Mouse (Mus musculus) heart, postnatal 0 days (tissue): ENCODE data around the gene Tprkb. TPM values are rescaled to one million over a fixed set of nuclear protein-coding genes. Genes with fewer than 3 reads are reported as not detected.
"Not testable (repeated sequence)": the region's sequence is repeated elsewhere in the genome, so short reads cannot be mapped to it uniquely, and the experiment has no call there.

Source experiments
- ATAC-seq: fragments of 200-750 bp; cut with Nextera tagmentation; 2 replicates; pipeline ENCODE4 v1.8.0; 2017; ENCODE audit warnings: low read depth, moderate number of reproducible peaks, moderate library complexity; ENCODE audit not compliant: insufficient read depth
- DNase-seq: peaks from one replicate; pipeline ENCODE4 v3.0.0-alpha.2; 2016; ENCODE audit warnings: low spot score
- H3K27ac ChIP-seq: fragments of 300-500 bp; sonication (generic); 2 replicates; pipeline ENCODE4 v1.5.1; 2014; ENCODE audit warnings: low read depth, mild to moderate bottlenecking
- H3K27me3 ChIP-seq: fragments of 300-500 bp; sonication (generic); 2 replicates; pipeline ENCODE4 v1.6.1; 2014; ENCODE audit warnings: low read length, mixed read lengths; ENCODE audit not compliant: control insufficient read depth, insufficient read depth
- H3K36me3 ChIP-seq: fragments of 300-500 bp; sonication (generic); replicated peaks from 2 replicates; pipeline ENCODE4 v1.6.1; 2014; ENCODE audit warnings: low read length, mixed read lengths; ENCODE audit not compliant: control insufficient read depth, insufficient read depth
- H3K4me1 ChIP-seq: fragments of 300-500 bp; sonication (generic); 2 replicates; pipeline ENCODE4 v1.6.1; 2014; ENCODE audit warnings: antibody characterized with exemption; ENCODE audit not compliant: control insufficient read depth, insufficient read depth
- H3K4me2 ChIP-seq: fragments of 300-500 bp; sonication (generic); 2 replicates; pipeline ENCODE4 v1.6.1; 2014; ENCODE audit warnings: low read depth, mild to moderate bottlenecking, low read length, moderate library complexity
- H3K4me3 ChIP-seq: fragments of 300-500 bp; sonication (generic); 2 replicates; pipeline ENCODE4 v1.5.1; 2014; ENCODE audit warnings: low read depth, low read length
- H3K9ac ChIP-seq: fragments of 300-500 bp; sonication (generic); replicated peaks from 2 replicates; pipeline ENCODE4 v1.6.1; 2014; ENCODE audit warnings: low read depth, low read length, mixed read lengths
- H3K9me3 ChIP-seq: fragments of 300-500 bp; sonication (generic); replicated peaks from 2 replicates; pipeline ENCODE4 v1.6.1; 2016; ENCODE audit warnings: low read length; ENCODE audit not compliant: control insufficient read depth
- CTCF ChIP-seq: IDR thresholded peaks from 2 replicates; pipeline ENCODE4 v1.5.1; 2016; ENCODE audit warnings: antibody characterized with exemption, control low read depth, low read depth
- EP300 ChIP-seq: IDR thresholded peaks from 2 replicates; pipeline ENCODE4 v1.6.1; 2016; ENCODE audit warnings: antibody characterized with exemption, low read depth
- WGBS: fragments of 180-500 bp; shearing (Covaris S2); extraction: QIAGEN DNeasy Blood & Tissue Kit; methylation state at CpG from one replicate; pipeline ENCODE4 v1.1.7; 2014; 5-methylcytosine and 5-hydroxymethylcytosine counted together
- polyA plus RNA-seq: library from polyadenylated mRNA; unstranded; fragments of >200 nt; fragmentation: Nextera tagmentation; extraction: Ambion mirVana; gene quantifications from 2 replicates; pipeline ENCODE4 v1.2.1, GENCODE M21; 2015
- total RNA-seq: library from RNA; depleted of rRNA; stranded (reverse); fragments of >200 nt; gene quantifications from 2 replicates; pipeline ENCODE4 v1.2.3, GENCODE M21; 2014; ENCODE audit warnings: low replicate concordance; rRNA removed

Gene Tprkb
- total and polyA plus RNA-seq, 2 experiments from 2014 or later: 8.5 to 19.2 TPM

DNA sequence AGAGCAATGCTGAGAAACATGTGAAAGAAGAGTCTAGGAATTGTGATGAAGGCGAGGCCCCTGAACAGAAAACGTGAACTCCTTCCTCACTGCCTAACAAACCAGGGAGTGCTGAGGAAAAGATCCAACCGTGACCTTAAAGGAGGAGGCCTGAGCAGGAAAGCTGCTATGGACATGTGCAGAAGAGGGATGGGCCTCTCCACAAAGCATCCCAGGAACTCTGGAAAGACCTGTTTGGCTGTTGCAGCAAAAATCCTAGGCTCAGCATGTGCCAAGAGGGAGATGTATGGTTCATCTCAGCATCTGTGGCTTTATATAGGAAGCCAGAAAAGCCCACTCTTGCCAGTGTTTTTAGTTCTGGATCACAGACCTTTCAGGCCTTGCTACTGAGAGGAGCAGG is 61.0 kb downstream of the Tprkb start:
- DNase-seq (no peak), ATAC-seq (no peak)
- Histone ChIP-seq H3K9ac (no peak overlapping the region), H3K4me2 (no peak overlapping the region), H3K4me1 (peaks cover 9% of the 10 kb centered on the region), H3K36me3 (no peaks in the 10 kb centered on the region), H3K27me3 (no peaks in the 10 kb centered on the region), H3K4me3 (no peak overlapping the region), H3K9me3 (no peaks in the 10 kb centered on the region), H3K27ac (no peak overlapping the region)
- TF ChIP-seq EP300: no peak
- TF ChIP-seq CTCF: no peak
- 24% methylated on average over 3 of the region's 3 CpGs for WGBS

DNA sequence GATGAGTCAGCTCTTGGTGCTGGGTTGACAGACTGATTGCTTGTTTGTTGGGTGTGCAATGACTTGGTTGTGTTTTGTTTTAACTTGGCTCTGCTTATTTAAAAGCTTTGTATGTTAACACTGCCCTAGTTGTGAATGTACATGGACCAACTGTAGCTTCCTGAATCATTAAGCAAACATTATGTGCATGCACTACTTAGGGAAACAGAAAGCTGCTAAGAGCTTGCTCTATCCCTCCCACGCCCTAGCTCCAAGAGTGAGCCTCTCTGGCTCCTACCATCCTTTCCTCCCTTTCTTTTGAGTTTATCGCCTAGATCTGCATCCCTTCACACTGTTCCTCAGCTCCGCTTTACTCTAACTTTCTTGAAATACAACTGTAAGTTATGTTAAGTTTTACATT is 61.7 kb downstream of the Tprkb start:
- H3K4me1 ChIP-seq: peaks cover 9% of the 10 kb centered on the region
- no peak for DNase-seq
- H3K36me3 ChIP-seq: no peaks in the 10 kb centered on the region
- ATAC-seq: no peak
- WGBS: 67% methylated on average over 3 of the region's 3 CpGs
- no peak overlapping the region for H3K27ac ChIP-seq
- H3K4me2 ChIP-seq: no peak overlapping the region
- H3K27me3 ChIP-seq: no peaks in the 10 kb centered on the region
- TF ChIP-seq EP300 (no peak), CTCF (no peak)
- no peak overlapping the region for H3K9ac ChIP-seq
- H3K4me3 ChIP-seq: no peak overlapping the region
- H3K9me3 ChIP-seq: no peaks in the 10 kb centered on the region

DNA sequence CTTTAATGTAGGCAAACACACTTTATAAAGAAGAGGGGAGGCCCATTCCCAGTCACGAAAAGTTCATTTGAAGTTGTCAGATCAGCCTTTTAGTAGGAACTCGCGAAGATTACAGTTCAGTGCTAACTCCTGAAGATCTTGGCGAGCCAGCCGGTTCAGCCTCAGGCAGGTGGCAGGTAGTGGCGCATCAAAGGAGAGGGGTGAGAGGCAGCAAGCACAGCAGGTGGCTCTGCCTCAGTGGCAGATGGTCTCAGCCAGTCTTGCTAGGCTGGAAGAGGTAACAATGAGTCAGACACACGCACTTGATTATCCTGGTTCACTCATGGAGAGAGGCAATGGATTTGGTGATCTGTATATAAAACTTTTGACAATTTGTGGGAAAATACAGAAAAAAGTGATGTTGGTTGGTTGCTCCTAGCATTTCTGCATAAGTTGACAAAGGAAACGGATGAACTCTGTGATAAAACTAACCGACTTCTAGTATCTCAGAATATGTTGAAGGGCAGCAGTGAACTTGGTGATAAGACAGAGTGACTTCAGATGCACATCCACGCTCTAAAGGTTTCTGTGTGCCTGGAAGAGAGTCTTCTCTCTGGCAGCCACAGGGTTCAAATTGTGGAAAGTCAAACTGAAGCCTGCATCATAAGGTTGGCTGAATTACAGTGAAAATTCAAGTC is 63.4 kb downstream of the Tprkb start:
- H3K36me3 ChIP-seq: no peaks in the 10 kb centered on the region
- no peak overlapping the region for H3K27ac ChIP-seq
- no peak for ATAC-seq
- peaks cover 9% of the 10 kb centered on the region for H3K4me1 ChIP-seq
- TF ChIP-seq EP300 (no peak), CTCF (no peak)
- H3K9me3 ChIP-seq: 0 out of 2 replicates have a peak, but pooled peaks cover 4% of the 10 kb centered on the region
- WGBS: 58% methylated on average over 10 of the region's 10 CpGs
- no peak overlapping the region for H3K4me2 ChIP-seq
- no peak for DNase-seq
- H3K9ac ChIP-seq: no peak overlapping the region
- no peaks in the 10 kb centered on the region for H3K27me3 ChIP-seq
- no peak overlapping the region for H3K4me3 ChIP-seq

DNA sequence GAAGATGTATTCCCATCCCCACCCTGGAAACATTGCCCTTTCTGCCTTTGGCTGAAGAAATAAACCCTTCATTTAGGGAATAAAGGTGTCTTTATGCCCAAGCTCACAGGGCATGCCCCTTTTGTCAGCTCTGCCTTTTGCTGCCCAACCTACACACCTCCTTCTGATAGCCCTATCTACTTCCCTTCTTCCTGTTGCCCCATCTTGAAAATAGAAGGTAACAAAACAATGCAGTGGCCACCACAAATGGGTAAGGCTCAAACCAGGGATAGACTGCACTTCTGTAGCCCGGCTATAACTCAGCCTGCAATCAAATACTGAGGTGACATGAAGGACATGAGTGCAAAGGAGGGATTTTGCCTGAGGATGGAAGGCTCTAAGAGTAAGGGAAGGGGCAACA is 64.1 kb downstream of the Tprkb start:
- H3K4me3 ChIP-seq: no peak overlapping the region
- ATAC-seq: no peak
- no peak for TF ChIP-seq EP300
- H3K4me2 ChIP-seq: no peak overlapping the region
- no peak for DNase-seq
- no peak overlapping the region for H3K27ac ChIP-seq
- no peaks in the 10 kb centered on the region for H3K27me3 ChIP-seq
- 74% methylated on average over 1 of the region's 1 CpGs for WGBS
- 0 out of 2 replicates have a peak, but pooled peaks cover 4% of the 10 kb centered on the region for H3K9me3 ChIP-seq
- peaks cover 9% of the 10 kb centered on the region for H3K4me1 ChIP-seq
- no peak overlapping the region for H3K9ac ChIP-seq
- H3K36me3 ChIP-seq: no peaks in the 10 kb centered on the region

DNA sequence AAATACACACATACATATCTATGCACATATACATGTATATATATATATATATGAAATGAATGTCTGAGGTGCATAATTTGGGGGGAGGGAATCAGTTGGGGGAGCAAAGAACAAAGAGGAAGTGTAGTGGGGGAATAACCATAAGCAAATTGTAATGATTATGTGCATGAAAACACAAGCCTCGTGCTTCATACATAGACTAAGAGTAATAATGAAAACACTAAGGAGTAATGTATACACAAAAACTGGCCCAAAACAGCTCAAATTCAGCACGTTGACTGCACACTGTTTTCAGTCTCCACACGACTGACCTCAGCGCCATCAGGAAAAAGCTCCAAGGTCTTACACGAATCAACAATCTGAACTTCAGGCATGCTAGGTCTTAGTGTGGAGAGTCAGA is 64.6 kb downstream of the Tprkb start:
- no peak overlapping the region for H3K27ac ChIP-seq
- TF ChIP-seq EP300 (no peak), CTCF (no peak)
- ATAC-seq: no peak

DNA sequence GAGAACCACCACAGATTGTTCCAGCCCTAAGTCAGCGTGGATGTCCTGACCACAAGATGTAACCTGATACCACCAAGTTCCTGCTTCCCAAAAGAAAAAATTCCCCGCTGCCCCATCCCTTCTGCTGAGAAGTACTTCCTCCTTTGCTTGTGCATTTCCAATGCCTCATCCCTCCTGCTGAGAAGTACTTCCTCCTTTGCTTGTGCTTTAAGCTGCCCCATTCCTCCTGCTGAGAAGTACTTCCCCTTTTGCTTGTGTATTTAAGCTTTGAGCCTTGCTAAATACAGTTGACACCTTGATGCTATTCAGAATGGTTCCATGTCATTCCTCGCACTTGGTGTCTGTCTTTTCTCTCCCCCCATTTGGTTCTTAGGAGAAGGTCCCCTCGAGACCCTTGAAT is 67.1 kb downstream of the Tprkb start:
- H3K27me3 ChIP-seq, H3K27ac ChIP-seq, DNase-seq, H3K9me3 ChIP-seq, H3K4me2 ChIP-seq, H3K4me3 ChIP-seq, ATAC-seq, H3K9ac ChIP-seq, H3K4me1 ChIP-seq, H3K36me3 ChIP-seq: not testable (repeated sequence)
- 85% methylated on average over 4 of the region's 4 CpGs for WGBS

More for the DNA sequence above, 64.6 kb downstream of the Tprkb start:
- no peak for DNase-seq
- no peaks in the 10 kb centered on the region for H3K36me3 ChIP-seq
- H3K4me2 ChIP-seq: no peak overlapping the region
- H3K9me3 ChIP-seq: 0 out of 2 replicates have a peak, but pooled peaks cover 4% of the 10 kb centered on the region
- no peaks in the 10 kb centered on the region for H3K27me3 ChIP-seq
- WGBS: 81% methylated on average over 5 of the region's 5 CpGs
- H3K4me3 ChIP-seq: no peak overlapping the region
- H3K9ac ChIP-seq: no peak overlapping the region
- H3K4me1 ChIP-seq: peaks cover 9% of the 10 kb centered on the region

Other genes with a start within 250 kb of the Tprkb start
- not detected in 2 replicates for gene Nat8f7, start 198.7 kb upstream of the Tprkb start, total RNA-seq
- gene Nat8f7, start 198.7 kb upstream of the Tprkb start, polyA plus RNA-seq: not detected in 2 replicates
- not detected in 2 replicates for gene Nat8f3, start 146.1 kb upstream of the Tprkb start, total RNA-seq
- 0.11 TPM in 1 of 2 replicates, not detected in the other for gene Nat8f3, start 146.1 kb upstream of the Tprkb start, polyA plus RNA-seq
- gene Nat8f6, start 90.9 kb upstream of the Tprkb start, total RNA-seq: not detected in 2 replicates
- gene Nat8f6, start 90.9 kb upstream of the Tprkb start, polyA plus RNA-seq: not detected in 2 replicates
- gene Nat8f5, start 90.9 kb upstream of the Tprkb start, total RNA-seq: not detected in 2 replicates
- gene Nat8f5, start 90.9 kb upstream of the Tprkb start, polyA plus RNA-seq: not detected in 2 replicates
- gene Nat8, start 79.8 kb upstream of the Tprkb start, total RNA-seq: not detected in 2 replicates
- not detected in 2 replicates for gene Nat8, start 79.8 kb upstream of the Tprkb start, polyA plus RNA-seq
- gene Nat8f2, start 42.7 kb upstream of the Tprkb start, total RNA-seq: not detected in 2 replicates
- not detected in 2 replicates for gene Nat8f2, start 42.7 kb upstream of the Tprkb start, polyA plus RNA-seq
- 0.42 and 2.2 TPM in 2 replicates for gene Nat8f4, start 7.0 kb upstream of the Tprkb start, total RNA-seq
- 1.4 and 1.7 TPM in 2 replicates for gene Nat8f4, start 7.0 kb upstream of the Tprkb start, polyA plus RNA-seq
- 3.6 TPM in 2 replicates for gene Nat8f1, start 3.8 kb downstream of the Tprkb start, total RNA-seq
- 5.6 and 7.4 TPM in 2 replicates for gene Nat8f1, start 3.8 kb downstream of the Tprkb start, polyA plus RNA-seq
- gene Dusp11, start 49.8 kb downstream of the Tprkb start, total RNA-seq: 36.8 and 39.1 TPM in 2 replicates
- gene Dusp11, start 49.8 kb downstream of the Tprkb start, polyA plus RNA-seq: 27.7 and 33.5 TPM in 2 replicates
- not detected in 2 replicates for gene Figla, start 104.3 kb downstream of the Tprkb start, total RNA-seq
- not detected in 2 replicates for gene Figla, start 104.3 kb downstream of the Tprkb start, polyA plus RNA-seq
- gene Add2, start 116.8 kb downstream of the Tprkb start, total RNA-seq: 1.2 and 2.6 TPM in 2 replicates
- 1.1 and 1.5 TPM in 2 replicates for gene Add2, start 116.8 kb downstream of the Tprkb start, polyA plus RNA-seq